Mouse (Mus musculus) gastrocnemius, postnatal 14 days (tissue): Measurements from ENCODE around the gene Gnat1. TPM values are rescaled to one million over a fixed set of nuclear protein-coding genes. Genes with fewer than 3 reads are reported as not detected.

ENCODE experiments used
- DNase-seq: peaks from one replicate; pipeline ENCODE4 v3.0.0; 2021; ENCODE audit warnings: mixed read lengths
- intact Hi-C: fragments of 180-260 bp; cut with DNase I; formaldehyde crosslinking; loops from one replicate; pipeline ENCODE4 v1.15.1; 2025; ENCODE audit warnings: low total_unique reads
- total RNA-seq, 2 experiments: library from RNA; stranded (reverse); gene quantifications; 2 replicates each; pipeline ENCODE4 v1.2.3; 2021

Gnat1 gene
- total RNA-seq, 2 experiments from 2014 or later: not detected

GRCm38 (mm10) chr9:107677819-107678526 lies 1.5 kb downstream of the Gnat1 start:
- intact Hi-C loops: loop anchor here (5.0 kb wide), 1 partner anchor 76 kb away; no protein-coding TSS in a partner anchor
- peak; percentile 64 for DNase-seq

- DNase-seq: no peak
- intact Hi-C loops: loop anchor here (5.0 kb wide), 1 partner anchor 75 kb away; no protein-coding TSS in a partner anchor
These were observed 2.3 kb downstream of the Gnat1 start for GRCm38 (mm10) chr9:107677091-107677784.

- intact Hi-C loops: loop anchor here (5.0 kb wide), 1 partner anchor 74 kb away; no protein-coding TSS in a partner anchor
- no peak for DNase-seq
These were observed 3.2 kb downstream of the Gnat1 start for GRCm38 (mm10) chr9:107676302-107676701.

- intact Hi-C loops: loop anchor here (2.0 to 5.0 kb wide), 2 partner anchors 27 to 73 kb away; no protein-coding TSS in a partner anchor
- peak; percentile 80 for DNase-seq
These were observed 3.7 kb downstream of the Gnat1 start for GRCm38 (mm10) chr9:107675671-107676301.

- DNase-seq: no peak
- intact Hi-C loops: loop anchor here (2.0 to 5.0 kb wide), 2 partner anchors 26 to 73 kb away; no protein-coding TSS in a partner anchor
These were observed 4.7 kb downstream of the Gnat1 start for GRCm38 (mm10) chr9:107674609-107675429.

- intact Hi-C loops: no loop called here
- DNase-seq: peak; percentile 59
These were observed 9.3 kb downstream of the Gnat1 start for GRCm38 (mm10) chr9:107670259-107670658.

GRCm38 (mm10) chr9:107669480-107669945 lies 10.0 kb downstream of the Gnat1 start, which contains the start of gene Slc38a3:
TSS of gene Slc38a3 (minus strand) at chr9:107669530.
- intact Hi-C loops: no loop called here
- DNase-seq: no peak

- intact Hi-C loops: no loop called here
These were observed 10.6 kb downstream of the Gnat1 start for GRCm38 (mm10) chr9:107668916-107669315.

GRCm38 (mm10) chr9:107668011-107668410 lies 11.5 kb downstream of the Gnat1 start:
- intact Hi-C loops: no loop called here
- no peak for DNase-seq

More at GRCm38 (mm10) chr9:107668916-107669315, 10.6 kb downstream of the Gnat1 start:
- no peak for DNase-seq

GRCm38 (mm10) chr9:107667219-107667618 lies 12.3 kb downstream of the Gnat1 start:
- peak; percentile 71 for DNase-seq

GRCm38 (mm10) chr9:107666751-107667205 lies 12.7 kb downstream of the Gnat1 start:
- peak; percentile 63 for DNase-seq
- intact Hi-C loops: no loop called here

More at GRCm38 (mm10) chr9:107667219-107667618, 12.3 kb downstream of the Gnat1 start:
- intact Hi-C loops: no loop called here

- intact Hi-C loops: no loop called here
- DNase-seq: no peak
These were observed 14.2 kb downstream of the Gnat1 start for GRCm38 (mm10) chr9:107665308-107665707.

GRCm38 (mm10) chr9:107663525-107663924 lies 16.0 kb downstream of the Gnat1 start:
- no peak for DNase-seq
- intact Hi-C loops: no loop called here

- no peak for DNase-seq
- intact Hi-C loops: no loop called here
These were observed 17.2 kb downstream of the Gnat1 start for GRCm38 (mm10) chr9:107662342-107662741.

GRCm38 (mm10) chr9:107660777-107661176 lies 18.7 kb downstream of the Gnat1 start:
- intact Hi-C loops: no loop called here
- no peak for DNase-seq

GRCm38 (mm10) chr9:107659961-107660360 lies 19.6 kb downstream of the Gnat1 start:
- intact Hi-C loops: no loop called here
- DNase-seq: no peak

GRCm38 (mm10) chr9:107659551-107659950 lies 20.0 kb downstream of the Gnat1 start:
- intact Hi-C loops: no loop called here
- no peak for DNase-seq

- intact Hi-C loops: no loop called here
- DNase-seq: no peak
These were observed 21.4 kb downstream of the Gnat1 start for GRCm38 (mm10) chr9:107658096-107658495.

GRCm38 (mm10) chr9:107657144-107657543 lies 22.4 kb downstream of the Gnat1 start:
- intact Hi-C loops: no loop called here
- DNase-seq: no peak
